Mouse (Mus musculus): ENCODE data around the gene Camkk2.

Gene Camkk2

DNA sequence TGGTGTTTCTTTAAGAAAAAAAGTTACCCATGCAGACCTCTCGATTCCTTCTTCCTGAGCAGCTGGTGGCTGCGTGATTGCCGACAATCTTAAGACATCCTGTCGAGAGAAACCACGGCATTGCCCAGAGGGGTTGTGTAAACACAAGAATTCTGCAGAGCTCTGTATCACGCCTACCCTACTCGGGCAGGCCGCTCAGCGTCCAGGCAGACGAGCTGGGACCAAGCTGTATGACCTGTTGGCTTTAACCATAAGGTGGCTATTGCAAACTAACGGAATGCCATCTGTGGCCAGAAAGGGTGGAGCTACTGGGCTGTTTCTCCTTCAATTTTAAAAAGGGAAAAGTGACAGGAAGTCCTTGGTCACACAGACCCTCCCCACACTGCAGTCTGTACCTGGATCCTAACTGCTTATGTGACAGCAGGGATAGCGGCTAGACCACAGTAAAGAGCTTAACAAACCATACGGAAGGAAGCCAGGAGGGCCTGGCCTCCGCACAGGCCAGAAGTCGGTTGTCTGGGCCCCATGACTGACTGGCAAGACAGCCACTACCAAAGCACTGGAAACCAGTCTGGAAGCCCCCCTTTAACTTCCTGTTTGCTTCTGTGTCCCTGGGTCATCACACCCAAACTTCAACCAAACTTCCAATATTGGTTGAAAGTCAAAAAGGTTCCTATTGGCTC is 47.1 kb downstream of the Camkk2 start:
- peak; percentile 65 for DNase-seq

DNA sequence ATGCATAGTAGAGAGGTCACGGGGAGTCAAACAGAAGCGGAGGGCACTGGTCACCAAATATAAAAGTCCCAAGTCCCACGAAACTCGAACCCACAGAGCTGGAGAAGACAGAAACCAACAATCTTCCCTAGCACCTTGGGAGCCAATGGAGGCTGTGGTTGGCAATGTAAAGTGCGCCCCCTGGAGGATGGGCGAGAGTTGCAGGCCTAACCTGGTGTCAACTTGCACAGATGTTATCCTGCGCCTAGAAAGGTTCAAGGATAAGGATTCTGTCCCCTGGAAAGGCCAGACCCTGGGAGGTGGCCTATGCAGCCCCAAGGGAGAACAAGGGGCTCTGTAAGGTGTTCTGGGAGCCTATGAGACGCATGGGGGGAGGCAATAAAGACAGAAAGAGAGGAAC is 47.9 kb downstream of the Camkk2 start:
- peak; percentile 85 for DNase-seq

DNA sequence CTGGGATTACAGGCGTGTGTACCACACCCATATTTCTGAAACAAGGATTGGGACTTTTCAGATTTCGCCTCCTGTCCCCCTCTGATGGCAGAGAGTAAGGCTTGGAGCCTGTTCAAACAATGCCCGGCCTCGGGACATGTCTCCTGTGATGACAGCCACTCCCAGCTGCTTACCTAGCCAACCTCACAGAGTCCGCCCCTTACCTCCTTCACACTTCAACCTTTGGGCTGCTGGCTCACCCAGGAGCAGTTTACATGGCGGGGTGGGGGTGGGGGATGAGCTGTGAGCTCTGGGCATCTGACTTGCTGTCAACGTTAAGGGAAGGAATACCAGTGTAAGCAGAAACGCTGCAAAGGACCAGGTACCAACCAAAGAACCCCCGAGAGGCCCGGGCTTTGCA is 48.4 kb downstream of the Camkk2 start:
- no peak for DNase-seq

DNA sequence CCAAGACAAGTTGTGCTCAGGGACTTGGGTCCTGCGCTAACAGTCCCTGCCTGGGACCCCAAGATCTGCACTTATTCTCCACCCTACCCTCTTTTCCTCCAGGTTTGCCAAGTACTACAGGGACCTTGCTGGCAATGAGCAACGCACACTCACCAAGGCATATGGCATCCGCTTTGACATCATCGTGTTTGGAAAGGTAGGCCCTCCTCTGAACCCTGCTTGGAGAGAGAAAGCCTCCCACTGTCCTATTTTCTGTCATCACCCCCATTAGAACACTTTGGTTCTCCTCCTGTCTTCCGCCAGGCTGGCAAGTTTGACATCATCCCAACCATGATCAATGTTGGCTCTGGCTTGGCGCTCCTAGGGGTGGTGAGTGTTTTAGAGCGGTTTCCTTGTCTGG is 52.1 kb downstream of the Camkk2 start:
- DNase-seq, result no peak

DNA sequence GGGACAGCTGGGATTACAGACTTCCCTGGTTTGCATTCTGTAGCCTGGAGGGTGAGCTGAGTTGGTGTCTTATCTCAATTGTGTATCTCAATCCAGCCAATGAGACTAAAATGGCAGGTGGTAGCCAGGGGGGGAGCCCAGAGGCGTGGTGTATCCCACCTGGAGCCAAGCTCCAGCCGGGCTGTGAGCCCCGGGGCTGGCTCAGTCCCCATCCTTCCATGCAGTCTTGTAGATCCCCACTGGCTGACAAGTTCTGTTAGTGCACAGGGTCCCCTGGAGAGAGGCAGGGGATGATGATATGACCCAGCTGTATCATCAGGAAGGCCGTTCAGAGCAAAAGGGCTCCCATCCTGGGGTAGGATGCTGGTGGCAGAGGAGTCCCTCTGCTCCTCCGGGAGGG is 52.6 kb downstream of the Camkk2 start:
- no peak for DNase-seq

DNA sequence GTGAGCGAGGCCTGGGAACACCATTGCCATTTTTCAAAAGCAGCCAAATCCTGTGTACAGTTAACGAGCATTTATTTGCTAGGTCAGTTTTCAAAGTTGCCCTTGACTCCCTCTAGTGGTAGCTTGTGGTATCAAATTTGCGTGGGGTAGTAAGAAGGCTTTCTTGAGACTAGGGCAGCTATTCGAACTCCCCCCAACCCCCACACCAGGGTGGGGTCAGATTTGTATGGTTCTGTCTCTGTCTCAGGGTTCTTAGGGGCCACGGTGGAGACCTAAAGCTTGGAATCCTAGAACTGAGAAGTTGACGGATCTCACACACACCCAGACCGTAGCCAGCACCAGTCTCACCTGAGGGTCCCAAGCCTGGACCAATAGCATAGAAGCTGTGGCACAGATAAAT is 53.1 kb downstream of the Camkk2 start:
- peak; percentile 77 for DNase-seq

DNA sequence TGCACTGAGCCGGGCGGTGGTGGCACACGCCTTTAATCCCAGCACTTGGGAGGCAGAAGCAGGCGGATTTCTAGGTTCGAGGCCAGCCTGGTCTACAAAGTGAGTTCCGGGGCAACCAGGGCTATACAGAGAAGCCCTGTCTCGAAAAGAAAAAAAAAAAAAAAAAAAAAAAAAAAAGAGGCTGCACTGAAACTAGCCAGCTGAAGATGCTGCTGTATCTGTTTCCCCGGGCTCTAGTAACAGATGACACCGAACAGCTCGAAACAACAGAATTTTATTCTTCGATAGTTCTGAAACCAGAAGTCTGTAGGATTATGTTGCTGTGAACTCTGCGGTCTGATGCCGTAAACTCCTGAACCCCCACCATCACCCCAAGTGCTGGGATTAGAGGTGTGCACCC is 53.8 kb downstream of the Camkk2 start:
- no peak for DNase-seq

DNA sequence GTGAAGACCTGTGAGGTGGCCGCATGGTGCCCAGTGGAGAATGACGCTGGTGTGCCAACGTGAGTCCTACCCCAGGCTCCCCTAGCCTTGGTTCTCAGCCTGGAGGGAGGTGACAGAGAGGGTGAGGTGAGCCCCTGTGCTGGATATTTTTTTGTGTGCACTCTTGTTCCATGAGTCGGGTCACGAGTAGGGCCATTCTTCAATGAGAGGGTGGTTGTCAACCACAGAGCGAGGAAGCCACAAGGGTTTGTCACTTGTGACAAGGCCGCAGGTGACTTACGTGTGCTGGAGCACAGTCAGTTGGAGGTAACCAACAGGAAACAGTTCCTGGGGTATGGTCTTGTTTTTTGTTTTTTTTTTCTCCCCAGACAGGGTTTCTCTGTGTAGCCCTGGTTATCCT is 60.0 kb downstream of the Camkk2 start:
- DNase-seq, result peak; percentile 33

DNA sequence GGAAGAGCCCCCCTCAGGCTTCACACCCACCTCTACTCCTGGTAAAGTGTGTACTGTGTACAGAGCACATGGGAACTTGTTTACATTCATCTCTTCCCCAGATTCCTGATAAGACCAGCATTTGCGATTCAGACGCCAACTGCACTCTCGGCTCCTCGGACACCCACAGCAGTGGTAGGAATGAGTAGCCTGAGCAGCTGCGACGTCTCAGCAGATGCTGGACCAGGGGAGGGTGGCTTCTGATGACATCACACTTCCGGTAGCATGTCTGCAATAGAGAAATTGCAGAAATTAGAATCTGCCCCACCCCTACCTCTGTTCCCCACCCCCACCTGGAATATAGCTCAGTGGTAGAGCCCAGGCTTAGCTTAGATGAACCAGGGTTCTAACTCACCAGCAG is 60.8 kb downstream of the Camkk2 start:
- DNase-seq, result no peak

DNA sequence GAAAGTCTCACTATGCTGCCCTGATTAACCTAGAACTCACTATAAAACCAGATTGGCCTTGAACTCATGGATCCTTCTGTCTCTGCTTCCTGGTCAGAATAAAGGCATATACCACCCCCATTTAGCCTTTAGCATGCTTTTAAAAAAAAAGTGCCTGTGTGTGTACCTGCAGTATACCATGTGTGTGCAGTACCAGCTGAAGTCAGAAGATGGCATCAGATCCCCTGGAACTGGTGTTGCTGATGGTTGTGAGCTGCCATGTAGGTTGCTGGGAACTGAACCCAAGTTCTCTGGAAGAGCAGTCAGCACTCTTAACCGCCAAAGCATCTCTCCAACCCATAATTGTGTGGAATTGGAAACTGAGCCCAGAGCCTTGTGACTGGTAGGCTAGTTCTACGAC is 62.4 kb downstream of the Camkk2 start:
- DNase-seq, result no peak

DNA sequence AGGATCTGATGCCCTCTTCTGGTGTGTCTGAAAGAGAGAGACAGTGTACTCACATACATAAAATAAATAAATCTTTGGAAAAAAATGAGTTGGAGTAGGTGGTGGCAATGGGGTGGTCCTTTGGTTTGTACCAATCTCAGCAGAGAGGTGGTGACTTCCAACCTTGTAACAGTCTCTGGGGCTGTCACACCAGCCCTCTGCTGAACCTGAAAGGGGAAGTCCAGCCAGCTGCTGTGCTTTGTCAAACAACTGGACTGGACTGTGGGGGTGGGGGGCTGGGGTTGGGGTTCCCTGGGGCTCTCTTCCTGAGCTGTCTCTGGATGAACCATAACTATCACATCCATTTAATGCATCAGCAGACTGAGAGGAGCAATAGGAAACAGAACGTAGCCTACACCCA is 63.5 kb downstream of the Camkk2 start:
- no peak for DNase-seq

DNA sequence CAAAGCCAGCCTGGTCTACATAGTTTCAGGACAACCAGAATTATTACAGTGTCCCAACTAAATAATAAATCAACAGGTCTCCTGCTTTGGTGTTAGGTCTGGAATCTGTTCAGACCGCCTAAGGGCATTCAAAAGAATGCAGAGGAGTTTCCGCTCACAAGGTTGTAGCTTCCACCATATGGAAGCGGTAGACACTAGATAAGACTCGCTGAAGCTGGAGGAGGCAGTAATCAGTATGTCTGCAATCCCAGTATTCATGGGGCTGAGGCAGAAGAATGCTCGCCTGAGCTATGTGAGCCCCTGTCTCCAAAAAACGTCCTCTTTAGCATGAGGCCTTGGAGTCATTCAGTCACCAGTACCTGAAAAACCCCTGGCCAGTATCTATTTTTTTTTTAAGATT is 70.4 kb downstream of the Camkk2 start:
- DNase-seq, result no peak

DNA sequence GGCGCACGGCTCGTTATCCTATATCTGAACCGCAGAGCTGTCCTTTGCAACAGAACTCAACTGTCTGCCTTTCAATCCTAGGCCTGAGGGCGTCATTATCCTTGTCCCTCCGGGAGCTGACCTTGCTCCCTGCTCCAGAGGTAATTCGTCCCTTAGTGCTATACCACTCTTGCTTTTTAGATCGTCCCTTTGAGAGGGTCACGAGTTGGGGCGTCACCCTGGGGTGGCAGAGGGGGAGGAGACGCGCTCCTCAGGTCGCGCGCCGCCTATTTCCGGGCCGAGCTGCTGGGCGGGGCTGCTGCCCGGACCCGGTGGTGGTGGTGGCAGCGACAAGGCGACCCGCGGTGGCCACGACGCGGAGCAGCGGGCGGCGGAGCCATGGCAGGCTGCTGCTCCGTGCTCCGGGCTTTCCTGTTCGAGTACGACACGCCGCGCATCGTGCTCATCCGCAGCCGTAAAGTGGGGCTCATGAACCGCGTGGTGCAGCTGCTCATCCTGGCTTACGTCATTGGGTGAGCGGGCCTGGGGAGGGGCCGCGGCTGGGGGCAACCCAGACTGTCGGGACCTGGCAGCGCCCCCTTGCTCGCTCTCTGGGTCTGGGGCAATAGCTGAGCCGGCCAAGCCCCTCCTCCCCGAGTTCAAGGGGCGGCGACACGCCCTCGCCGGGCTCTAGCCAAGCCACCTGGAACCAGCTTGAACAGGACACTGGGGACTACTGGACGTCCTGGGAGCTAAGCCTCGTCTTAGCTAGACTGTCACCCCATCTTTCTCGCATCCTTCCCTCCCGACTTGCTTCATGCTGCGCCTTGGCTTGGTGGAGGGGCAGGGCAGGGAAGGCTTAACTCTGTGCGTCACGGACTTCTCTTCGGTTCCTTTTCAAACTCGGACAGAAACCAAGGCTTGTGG is 71.7 kb downstream of the Camkk2 start, which contains the start of gene P2rx4:
P2rx4 (plus strand) TSS at position 269 of the 906 bp plus-strand sequence.
- peak; percentile 90 for DNase-seq

DNA sequence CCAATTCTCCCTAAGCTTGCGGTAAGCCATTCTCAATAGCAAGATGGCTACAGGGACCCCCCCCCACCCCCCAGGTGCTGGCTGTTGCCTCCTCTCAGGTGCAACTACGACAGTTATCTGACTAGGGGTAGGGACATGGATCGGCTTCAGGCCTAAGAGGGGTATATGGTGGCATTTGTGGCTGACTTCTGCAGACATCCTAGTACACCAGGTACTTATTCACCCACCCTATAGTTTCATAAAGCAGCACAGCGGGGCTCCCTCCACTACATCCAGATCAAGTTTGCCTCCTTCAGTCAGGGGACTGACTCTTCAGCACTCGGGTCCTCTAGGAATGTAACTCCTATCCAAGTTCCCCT is 72.3 kb downstream of the Camkk2 start:
- no peak for DNase-seq

DNA sequence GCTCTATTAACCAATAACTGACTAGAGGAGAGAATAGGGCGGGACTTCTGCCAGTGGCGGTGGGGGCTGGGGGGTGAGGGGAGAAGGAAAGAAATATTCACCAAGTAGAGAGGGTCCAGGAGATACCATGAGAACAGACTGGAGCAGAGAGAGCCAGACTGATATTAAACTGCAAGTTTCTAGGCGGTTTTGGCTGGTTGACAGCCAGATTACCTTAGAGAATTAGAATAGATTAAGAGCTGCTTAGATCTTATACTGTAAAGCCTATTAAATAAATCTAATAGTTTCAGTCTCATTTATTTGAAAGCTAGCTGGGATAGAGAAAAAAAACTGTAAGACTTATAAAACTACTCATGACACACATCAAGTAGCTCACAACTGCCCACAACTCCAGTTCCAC is 74.0 kb downstream of the Camkk2 start:
- DNase-seq, result no peak

DNA sequence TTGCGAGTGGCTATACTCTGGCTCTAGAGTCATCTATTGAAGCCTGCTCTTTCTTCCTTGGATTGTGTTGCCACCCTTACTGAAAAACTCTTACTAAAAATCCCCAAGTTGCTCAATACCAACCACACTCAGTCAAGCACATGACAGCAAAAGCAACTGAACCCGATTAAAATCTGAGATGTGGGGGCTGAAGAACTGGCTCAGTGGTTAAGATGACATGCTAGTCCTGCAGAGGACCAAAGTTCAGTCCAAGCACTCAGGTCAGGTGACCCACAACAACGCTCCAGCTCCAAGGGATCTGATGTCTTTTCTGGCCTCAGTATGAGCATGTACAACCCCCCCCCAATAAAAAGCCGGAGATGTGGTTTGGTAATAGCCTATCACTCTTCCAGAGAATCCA is 74.6 kb downstream of the Camkk2 start:
- no peak for DNase-seq

DNA sequence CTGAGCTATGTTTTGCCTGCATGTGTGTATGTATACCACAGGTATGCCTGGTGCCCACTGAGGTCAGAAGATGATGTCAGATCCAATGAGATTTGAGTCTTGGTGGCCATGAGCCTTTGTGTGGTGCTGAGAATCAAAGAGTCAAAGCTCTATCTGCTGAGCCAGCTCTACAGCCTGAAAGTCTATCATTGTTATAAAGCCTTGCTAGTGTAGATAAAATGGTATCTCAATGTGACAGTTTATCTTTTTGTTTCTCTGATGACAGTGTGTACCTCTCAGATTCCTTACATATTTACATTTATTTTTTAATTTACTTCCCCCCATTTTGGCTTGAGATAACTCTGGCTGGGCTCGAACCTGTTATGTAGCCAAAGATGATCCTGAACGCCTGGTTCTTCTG is 75.6 kb downstream of the Camkk2 start:
- DNase-seq, result no peak

DNA sequence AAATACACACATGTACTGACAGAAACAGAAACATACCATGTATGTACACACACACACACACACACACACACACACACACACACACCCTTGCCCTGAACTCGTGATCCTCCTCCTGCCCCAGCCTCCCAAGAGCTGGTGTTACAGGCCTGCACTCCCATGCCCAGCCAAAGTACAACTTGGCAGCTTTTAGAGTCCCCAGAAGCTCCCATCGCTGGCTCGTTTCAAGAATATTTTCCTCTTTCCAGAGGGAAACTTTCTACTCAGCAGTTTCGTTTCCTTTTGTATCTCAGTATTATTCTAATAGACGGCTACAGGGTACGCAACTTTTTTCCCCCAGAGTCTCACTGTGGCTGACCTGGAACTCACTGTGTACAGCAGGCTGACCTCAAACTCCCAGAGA is 77.1 kb downstream of the Camkk2 start:
- DNase-seq, result no peak

DNA sequence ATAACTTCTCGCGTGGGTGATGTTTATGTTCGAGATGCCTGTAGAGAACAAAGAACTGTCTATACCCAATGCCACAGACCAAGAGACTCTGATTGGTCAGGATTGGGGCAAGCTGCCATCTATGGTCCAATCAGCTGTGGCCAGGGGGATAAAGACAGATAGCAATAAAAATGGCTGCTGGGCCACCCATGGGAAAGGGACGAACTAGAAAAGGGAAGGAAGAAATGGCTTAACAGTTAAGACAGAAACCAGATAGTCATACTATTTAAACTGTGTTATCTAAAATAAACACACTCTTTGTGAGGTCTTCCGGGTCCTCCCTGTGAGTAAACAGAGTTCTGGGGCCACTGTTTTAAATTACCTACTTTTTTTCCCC is 78.4 kb downstream of the Camkk2 start:
- no peak for DNase-seq

DNA sequence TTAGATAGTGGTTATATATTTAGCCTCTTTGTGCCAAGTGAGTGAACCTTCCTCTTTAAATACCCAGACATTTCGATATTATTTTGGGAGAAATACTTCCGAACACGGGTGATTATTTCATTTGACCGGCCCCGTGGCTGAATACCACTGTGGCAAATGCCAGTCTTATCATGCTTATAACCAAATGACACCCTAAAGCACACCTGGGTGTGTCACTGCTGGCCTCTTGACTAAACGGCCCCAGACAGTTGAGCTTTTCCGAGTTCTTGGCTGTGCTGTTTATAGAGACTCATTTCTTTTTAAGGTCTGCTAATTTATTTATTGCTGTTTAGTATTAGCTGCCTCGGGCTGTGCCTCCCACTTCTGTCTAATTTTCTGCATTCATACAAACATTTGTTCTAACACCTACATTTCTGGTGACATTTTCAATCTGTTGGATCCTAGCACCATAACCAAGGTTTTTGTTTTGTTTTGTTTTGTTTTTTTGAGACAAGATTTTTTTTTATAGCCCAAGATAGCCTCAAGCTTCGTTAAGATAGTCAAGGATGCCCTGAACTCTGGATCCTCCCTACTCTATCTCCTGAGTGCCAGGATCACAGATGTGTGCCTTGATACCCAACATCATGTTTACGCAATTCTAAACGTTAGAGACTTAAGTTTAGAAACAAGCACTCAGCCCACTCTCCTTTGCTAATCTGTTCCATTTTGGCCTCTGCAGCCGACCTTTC is 78.9 kb downstream of the Camkk2 start:
- DNase-seq, result no peak

DNA sequence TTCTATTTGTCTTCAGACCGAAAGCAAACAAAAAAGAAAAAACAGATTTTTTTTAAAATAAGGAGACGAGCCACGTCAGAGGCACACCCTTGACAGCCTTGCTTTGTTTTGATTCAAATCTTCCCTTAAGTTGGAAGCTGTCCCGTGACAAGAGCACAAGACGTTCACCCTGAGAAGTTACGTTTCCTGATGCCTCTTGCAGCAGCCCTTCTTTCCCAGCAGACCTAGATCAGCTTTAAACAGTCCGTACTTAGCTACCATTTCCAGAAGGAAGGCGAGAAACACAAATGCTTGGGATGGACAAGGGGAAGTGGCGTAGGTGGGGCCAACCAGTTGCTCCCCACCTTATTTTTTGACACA is 80.5 kb downstream of the Camkk2 start:
- peak; percentile 7 for DNase-seq

DNA sequence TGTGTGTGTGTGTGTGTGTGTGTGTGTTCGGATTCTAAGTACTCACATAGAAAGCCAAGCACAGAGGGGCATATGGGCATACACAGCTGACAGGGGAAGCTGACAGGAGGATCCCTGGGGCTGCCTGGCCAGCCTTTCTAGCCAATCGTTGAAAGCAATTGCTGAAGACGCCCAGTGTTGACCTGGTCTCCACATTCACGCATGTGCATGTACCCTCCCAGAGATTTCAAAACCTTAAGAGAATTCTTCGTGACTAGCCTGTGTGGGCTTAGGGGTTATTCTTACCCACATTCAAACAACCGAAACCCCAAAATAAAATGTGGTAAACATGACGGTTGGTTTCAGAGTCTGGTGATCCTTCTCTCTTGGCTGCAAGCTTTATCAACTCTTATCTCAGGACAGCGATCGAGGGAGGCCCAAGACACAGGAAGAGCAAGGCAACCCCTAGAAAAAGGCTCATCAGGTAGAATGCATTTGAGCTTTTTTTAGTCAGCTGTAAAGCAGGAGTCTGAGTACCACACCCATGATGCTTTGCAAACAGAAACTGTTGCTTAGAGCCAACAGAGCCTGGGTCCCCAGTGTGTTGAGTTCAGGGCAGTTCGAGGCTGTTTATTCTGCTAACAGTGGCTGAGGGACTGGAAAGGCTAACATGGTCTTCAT is 81.0 kb downstream of the Camkk2 start:
- peak; percentile 49 for DNase-seq

DNA sequence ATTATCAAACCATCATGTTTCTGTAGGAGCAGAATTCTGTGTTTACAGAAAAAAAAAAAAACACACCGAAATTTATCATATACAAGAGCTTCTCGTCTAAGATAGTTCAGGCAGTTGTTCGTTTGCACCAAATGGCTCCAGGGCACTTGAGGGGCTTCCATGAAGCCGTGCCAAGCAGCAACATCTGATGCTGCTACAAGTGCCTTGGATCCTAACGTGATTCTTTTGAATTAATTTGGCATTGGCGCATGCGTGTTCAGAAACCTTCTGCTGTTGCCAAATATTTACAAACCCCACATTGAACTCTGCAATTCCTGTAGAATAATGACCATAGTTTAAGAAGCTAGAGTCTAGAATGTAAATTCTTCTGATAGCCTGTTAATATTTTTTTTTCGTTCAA is 83.7 kb downstream of the Camkk2 start:
- DNase-seq, result no peak

Measured in thymus, postnatal 14 days (tissue).